Mouse (Mus musculus) myocyte (in vitro differentiated cells): ENCODE results near the gene Gm49776.

Source experiments
- CEBPB ChIP-seq: IDR thresholded peaks from 2 replicates; pipeline ENCODE4 v1.6.1; 2011; ENCODE audit warnings: mild to moderate bottlenecking, moderate library complexity; ENCODE audit not compliant: poor library complexity, insufficient read depth, severe bottlenecking
- E2F4 ChIP-seq: IDR thresholded peaks from one replicate; pipeline ENCODE4 v1.6.1; 2011; ENCODE audit warnings: mild to moderate bottlenecking, control low read depth, moderate library complexity; ENCODE audit not compliant: insufficient read depth
- MAX ChIP-seq: IDR thresholded peaks from one replicate; pipeline ENCODE4 v1.6.1; 2011; ENCODE audit warnings: low read depth, mild to moderate bottlenecking, control low read depth
- MYOD1 ChIP-seq, 3 experiments: IDR thresholded peaks; one replicate each; pipeline ENCODE4 v1.6.1; 2011; ENCODE audit warnings: control low read depth in 2 of 3, low read depth in 2 of 3, mild to moderate bottlenecking in 2 of 3, moderate library complexity in 1 of 3; ENCODE audit not compliant: insufficient read length in 2 of 3, control insufficient read depth in 1 of 3
- MYOG ChIP-seq, 3 experiments: IDR thresholded peaks; one replicate each; pipeline ENCODE4 v1.6.1; 2011; ENCODE audit warnings: control low read depth in 2 of 3, low read depth in 2 of 3, mild to moderate bottlenecking in 2 of 3; ENCODE audit not compliant: insufficient read length in 2 of 3, control insufficient read depth in 1 of 3, insufficient read depth in 1 of 3
- POLR2A ChIP-seq: IDR thresholded peaks from one replicate; pipeline ENCODE4 v1.6.1; 2011; ENCODE audit warnings: low read depth, mild to moderate bottlenecking, control low read depth, moderate library complexity; ENCODE audit not compliant: insufficient read length
- TCF12 ChIP-seq: IDR thresholded peaks from one replicate; pipeline ENCODE4 v1.6.1; 2011; ENCODE audit warnings: mild to moderate bottlenecking, control low read depth; ENCODE audit not compliant: poor library complexity, insufficient read depth, severe bottlenecking
- USF1 ChIP-seq: IDR thresholded peaks from one replicate; pipeline ENCODE4 v1.6.1; 2011; ENCODE audit warnings: low read depth, mild to moderate bottlenecking, control low read depth, moderate library complexity

DNA sequence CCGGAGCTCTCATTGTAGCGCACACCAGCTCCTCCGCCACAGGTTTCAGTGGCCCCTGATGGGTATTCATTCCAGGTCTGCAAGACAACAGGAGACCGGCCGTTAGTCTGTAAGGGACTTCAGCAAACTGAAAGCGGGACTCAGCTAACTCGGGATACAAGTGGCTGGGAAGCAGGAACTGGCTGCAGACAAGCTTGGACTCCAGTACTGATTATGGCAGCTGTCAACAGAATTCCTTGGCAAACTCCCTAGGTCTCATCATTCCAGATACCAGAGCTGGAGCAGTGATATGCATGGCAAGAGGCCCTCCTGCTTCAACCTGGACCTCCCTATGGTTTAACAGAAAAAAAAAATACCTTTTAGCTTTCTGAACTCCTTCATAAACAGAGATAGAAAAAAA, 43.3 kb downstream of the Gm49776 start:
- TF ChIP-seq CEBPB, result no peak
- no peak for TF ChIP-seq MAX
- TF ChIP-seq MYOD1 (IDR thresholded peaks at IDR 0.05; ENCODE audit: control insufficient read depth in 1 of 3, insufficient read length in 2 of 3, low read depth in 2 of 3), result peak in 1 of 3 experiments; percentile 4
- TF ChIP-seq USF1, result no peak
- TF ChIP-seq POLR2A, result no peak
- TF ChIP-seq E2F4, result no peak
- no peak for TF ChIP-seq MYOG (IDR thresholded peaks at IDR 0.05; ENCODE audit: control insufficient read depth in 1 of 3, insufficient read depth in 1 of 3, insufficient read length in 2 of 3, low read depth in 2 of 3)
- no peak for TF ChIP-seq TCF12
